Mouse (Mus musculus): ENCODE data around the gene 4930433I11Rik. TPM values are rescaled to one million over a fixed set of nuclear protein-coding genes. Genes with fewer than 3 reads are reported as not detected.
"Not testable (repeated sequence)": the region's sequence is repeated elsewhere in the genome, so short reads cannot be mapped to it uniquely, and the experiment has no call there.

The 4930433I11Rik gene
- polyA plus RNA-seq (2014; fragmentation: Nextera tagmentation; extraction: Ambion mirVana), result not detected in 2 replicates

GRCm38 (mm10) chr7:40987243-40987642, at the start of gene 4930433I11Rik:
TSS of gene 4930433I11Rik (plus strand) at chr7:40987543.
- DNase-seq (ENCODE audit: low spot score) (no peak), ATAC-seq (ENCODE audit: low FRiP score) (no peak)
- Histone ChIP-seq H3K9me3 (ENCODE audit: control insufficient read depth, low read length) (no peaks in the 10 kb centered on the region), H3K4me2 (replicated peaks; ENCODE audit: low read depth, low read length) (no peak within 1 kb of the TSS), H3K27ac (ENCODE audit: low read depth, low read length) (no peak within 1 kb of the TSS), H3K27me3 (ENCODE audit: control insufficient read depth, insufficient read depth, low read length) (no peaks in the 10 kb centered on the region), H3K4me3 (ENCODE audit: low read depth, low read length) (no peak within 1 kb of the TSS), H3K36me3 (ENCODE audit: control insufficient read depth, insufficient read depth, low read length) (no peaks in the 10 kb centered on the region), H3K4me1 (replicated peaks; ENCODE audit: control insufficient read depth, insufficient read depth, low read length) (no peaks in the 10 kb centered on the region), H3K9ac (ENCODE audit: low read depth, low read length) (no peak within 1 kb of the TSS)
- WGBS, result 81% methylated on average over 1 of the region's 1 CpGs

GRCm38 (mm10) chr7:40939371-40939770, 48.0 kb upstream of the 4930433I11Rik start:
- H3K4me2 ChIP-seq (replicated peaks; ENCODE audit: low read depth, low read length), result no peak overlapping the region
- no peaks in the 10 kb centered on the region for H3K27me3 ChIP-seq (ENCODE audit: control insufficient read depth, insufficient read depth, low read length)
- no peak overlapping the region for H3K4me3 ChIP-seq (ENCODE audit: low read depth, low read length)
- H3K36me3 ChIP-seq (ENCODE audit: control insufficient read depth, insufficient read depth, low read length), result no peaks in the 10 kb centered on the region
- no peak overlapping the region for H3K27ac ChIP-seq (ENCODE audit: low read depth, low read length)
- DNase-seq (ENCODE audit: low spot score), result no peak
- no peak for ATAC-seq (ENCODE audit: low FRiP score)
- H3K4me1 ChIP-seq (replicated peaks; ENCODE audit: control insufficient read depth, insufficient read depth, low read length), result no peaks in the 10 kb centered on the region
- 86% methylated on average over 1 of the region's 1 CpGs for WGBS
- H3K9ac ChIP-seq (ENCODE audit: low read depth, low read length), result no peak overlapping the region
- no peaks in the 10 kb centered on the region for H3K9me3 ChIP-seq (ENCODE audit: control insufficient read depth, low read length)

- Histone ChIP-seq H3K4me1 (replicated peaks; ENCODE audit: control insufficient read depth, insufficient read depth, low read length) (no peaks in the 10 kb centered on the region), H3K36me3 (ENCODE audit: control insufficient read depth, insufficient read depth, low read length) (no peaks in the 10 kb centered on the region), H3K9me3 (ENCODE audit: control insufficient read depth, low read length) (no peaks in the 10 kb centered on the region), H3K27ac (ENCODE audit: low read depth, low read length) (no peak overlapping the region), H3K4me2 (replicated peaks; ENCODE audit: low read depth, low read length) (no peak overlapping the region), H3K9ac (ENCODE audit: low read depth, low read length) (no peak overlapping the region), H3K4me3 (ENCODE audit: low read depth, low read length) (no peak overlapping the region), H3K27me3 (ENCODE audit: control insufficient read depth, insufficient read depth, low read length) (no peaks in the 10 kb centered on the region)
- peak; percentile 52 for DNase-seq (ENCODE audit: low spot score)
- WGBS, result 51% methylated on average over 3 of the region's 3 CpGs
- ATAC-seq (ENCODE audit: low FRiP score), result peak; percentile 51; the same call in 1 of the 2 replicates
Measured at GRCm38 (mm10) chr7:40942233-40942935, 45.0 kb upstream of the 4930433I11Rik start.

- not testable (repeated sequence) for H3K9ac ChIP-seq (ENCODE audit: low read depth, low read length); H3K4me1 ChIP-seq (replicated peaks; ENCODE audit: control insufficient read depth, insufficient read depth, low read length); H3K27ac ChIP-seq (ENCODE audit: low read depth, low read length); H3K4me2 ChIP-seq (replicated peaks; ENCODE audit: low read depth, low read length); H3K9me3 ChIP-seq (ENCODE audit: control insufficient read depth, low read length); DNase-seq (ENCODE audit: low spot score); ATAC-seq (ENCODE audit: low FRiP score); H3K27me3 ChIP-seq (ENCODE audit: control insufficient read depth, insufficient read depth, low read length); H3K36me3 ChIP-seq (ENCODE audit: control insufficient read depth, insufficient read depth, low read length); H3K4me3 ChIP-seq (ENCODE audit: low read depth, low read length)
- 88% methylated on average over 1 of the region's 1 CpGs for WGBS
Measured at GRCm38 (mm10) chr7:41032419-41032818, 45.1 kb downstream of the 4930433I11Rik start, which contains the start of gene Gm4884. TSS of gene Gm4884 (plus strand) at chr7:41032719.

- not testable (repeated sequence) for H3K36me3 ChIP-seq (ENCODE audit: control insufficient read depth, insufficient read depth, low read length); ATAC-seq (ENCODE audit: low FRiP score); H3K27me3 ChIP-seq (ENCODE audit: control insufficient read depth, insufficient read depth, low read length); H3K4me1 ChIP-seq (replicated peaks; ENCODE audit: control insufficient read depth, insufficient read depth, low read length); H3K27ac ChIP-seq (ENCODE audit: low read depth, low read length); H3K9me3 ChIP-seq (ENCODE audit: control insufficient read depth, low read length); H3K4me3 ChIP-seq (ENCODE audit: low read depth, low read length); H3K4me2 ChIP-seq (replicated peaks; ENCODE audit: low read depth, low read length); H3K9ac ChIP-seq (ENCODE audit: low read depth, low read length); DNase-seq (ENCODE audit: low spot score)
- 85% methylated on average over 3 of the region's 3 CpGs for WGBS
Measured at GRCm38 (mm10) chr7:41044058-41044457, 56.7 kb downstream of the 4930433I11Rik start.

Other genes starting within 250 kb of the 4930433I11Rik start
- gene Vstm2b, start 89.2 kb upstream of the 4930433I11Rik start, polyA plus RNA-seq (2014; fragmentation: Nextera tagmentation; extraction: Ambion mirVana), result 11.7 and 12.8 TPM in 2 replicates
- not detected in 2 replicates for gene Gm4884, start 45.2 kb downstream of the 4930433I11Rik start, polyA plus RNA-seq (2014; fragmentation: Nextera tagmentation; extraction: Ambion mirVana)
- not detected in 2 replicates for gene Gm5592, start 166.3 kb downstream of the 4930433I11Rik start, polyA plus RNA-seq (2014; fragmentation: Nextera tagmentation; extraction: Ambion mirVana)

All from hindbrain, embryonic 11.5 days (tissue).